Mouse (Mus musculus) neural tube, embryonic 11.5 days (tissue): ENCODE data around the gene Larp6. TPM values are rescaled to one million over a fixed set of nuclear protein-coding genes. Genes with fewer than 3 reads are reported as not detected.

ENCODE experiments used
- ATAC-seq: fragments of 200-750 bp; cut with Nextera tagmentation; 2 replicates; pipeline ENCODE4 v1.8.0; 2017; ENCODE audit warnings: moderate number of reproducible peaks, mild to moderate bottlenecking, moderate TSS enrichment, moderate library complexity; ENCODE audit not compliant: insufficient read depth, low FRiP score, low TSS enrichment
- DNase-seq: peaks from one replicate; pipeline ENCODE4 v3.0.0-alpha.2; 2015; ENCODE audit warnings: low spot score
- H3K27ac ChIP-seq: fragments of 300-500 bp; sonication (generic); 2 replicates; pipeline ENCODE4 v1.5.1; 2014; ENCODE audit warnings: low read depth, mild to moderate bottlenecking, low read length
- H3K27me3 ChIP-seq: fragments of 300-500 bp; sonication (generic); 2 replicates; pipeline ENCODE4 v1.6.1; 2014; ENCODE audit warnings: mild to moderate bottlenecking, low read length, mixed read lengths; ENCODE audit not compliant: control insufficient read depth, insufficient read depth
- H3K36me3 ChIP-seq: fragments of 300-500 bp; sonication (generic); 2 replicates; pipeline ENCODE4 v1.6.1; 2014; ENCODE audit warnings: mild to moderate bottlenecking, low read length, moderate library complexity, mixed read lengths; ENCODE audit not compliant: control insufficient read depth, insufficient read depth
- H3K4me1 ChIP-seq: fragments of 300-500 bp; sonication (generic); 2 replicates; pipeline ENCODE4 v1.6.1; 2014; ENCODE audit warnings: low read length, mixed read lengths; ENCODE audit not compliant: control insufficient read depth, insufficient read depth
- H3K4me2 ChIP-seq: fragments of 300-500 bp; sonication (generic); 2 replicates; pipeline ENCODE4 v1.6.1; 2014; ENCODE audit warnings: low read depth, mild to moderate bottlenecking, moderate library complexity
- H3K4me3 ChIP-seq: fragments of 300-500 bp; sonication (generic); 2 replicates; pipeline ENCODE4 v1.5.1; 2014; ENCODE audit warnings: low read depth, low read length
- H3K9ac ChIP-seq: fragments of 300-500 bp; sonication (generic); 2 replicates; pipeline ENCODE4 v1.6.1; 2014; ENCODE audit warnings: mild to moderate bottlenecking, low read length
- H3K9me3 ChIP-seq: fragments of 300-500 bp; sonication (generic); 2 replicates; pipeline ENCODE4 v1.6.1; 2016; ENCODE audit warnings: low read length; ENCODE audit not compliant: control insufficient read depth
- WGBS: fragments of 180-500 bp; shearing (Covaris S2); extraction: QIAGEN DNeasy Blood & Tissue Kit; methylation state at CpG from one replicate; pipeline ENCODE4 v1.1.7; 2014; 5-methylcytosine and 5-hydroxymethylcytosine counted together
- polyA plus RNA-seq: library from polyadenylated mRNA; unstranded; fragments of >200 nt; fragmentation: Nextera tagmentation; extraction: Ambion mirVana; gene quantifications from 2 replicates; pipeline ENCODE4 v1.2.1, GENCODE M21; 2014

Gene Larp6
- polyA plus RNA-seq, 1 experiment from 2014 or later: 2.4 TPM

DNA sequence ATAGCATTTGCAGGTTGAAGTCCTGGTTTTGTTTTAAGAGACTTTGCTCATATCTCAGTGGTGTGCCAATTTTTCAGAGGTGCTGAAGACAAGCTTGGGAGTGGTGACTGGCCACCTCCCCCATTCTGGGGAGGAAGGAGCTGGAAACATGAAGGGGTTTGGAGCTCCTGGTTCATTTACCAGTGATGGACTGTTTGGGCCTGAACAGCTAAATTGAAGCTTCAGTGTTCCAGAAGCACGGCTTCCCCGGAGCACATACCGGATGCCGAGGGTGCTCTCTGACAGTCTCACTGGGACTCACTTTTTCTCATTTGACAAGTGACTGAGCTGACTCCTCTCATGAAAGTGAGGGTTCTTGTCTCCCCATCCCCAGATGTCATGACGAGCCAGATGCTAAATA lies 4.2 kb upstream of the Larp6 start:
- 88% methylated on average over 5 of the region's 5 CpGs for WGBS
- Histone ChIP-seq H3K4me2 (no peak overlapping the region), H3K27ac (no peak overlapping the region), H3K27me3 (peaks cover 1% of the 10 kb centered on the region; the same call in 1 of the 2 replicates), H3K9ac (no peak overlapping the region), H3K4me1 (0 out of 2 replicates have a peak, but pooled peaks cover 3% of the 10 kb centered on the region), H3K4me3 (no peak overlapping the region), H3K9me3 (no peaks in the 10 kb centered on the region), H3K36me3 (no peaks in the 10 kb centered on the region)
- DNase-seq (no peak), ATAC-seq (no peak)

DNA sequence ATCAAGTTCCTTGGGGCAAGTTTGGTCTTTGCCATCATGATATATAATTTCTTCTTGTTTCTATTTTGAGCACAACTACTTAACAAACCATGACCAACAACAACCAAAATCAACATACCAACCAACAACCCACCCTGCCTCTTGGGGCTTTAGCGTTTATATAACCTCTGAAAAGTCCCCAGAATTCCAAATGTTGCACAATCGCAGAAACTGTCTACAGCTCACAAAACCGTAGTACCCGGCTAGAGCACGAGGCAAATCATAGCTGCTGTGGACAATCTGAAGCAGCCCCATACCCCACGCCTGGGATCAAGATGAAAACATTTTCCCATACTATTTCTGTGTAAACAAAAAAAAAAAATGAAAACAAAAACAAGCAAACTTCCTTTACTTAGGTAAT lies 3.1 kb upstream of the Larp6 start:
- H3K4me2 ChIP-seq: no peak overlapping the region
- H3K9ac ChIP-seq: no peak overlapping the region
- DNase-seq (no peak), ATAC-seq (no peak)
- no peak overlapping the region for H3K27ac ChIP-seq
- no peak overlapping the region for H3K4me3 ChIP-seq
- no peaks in the 10 kb centered on the region for H3K36me3 ChIP-seq
- H3K27me3 ChIP-seq: peaks cover 4% of the 10 kb centered on the region; the same call in 1 of the 2 replicates
- 0 out of 2 replicates have a peak, but pooled peaks cover 3% of the 10 kb centered on the region for H3K4me1 ChIP-seq
- no peaks in the 10 kb centered on the region for H3K9me3 ChIP-seq
- 88% methylated on average over 6 of the region's 6 CpGs for WGBS

DNA sequence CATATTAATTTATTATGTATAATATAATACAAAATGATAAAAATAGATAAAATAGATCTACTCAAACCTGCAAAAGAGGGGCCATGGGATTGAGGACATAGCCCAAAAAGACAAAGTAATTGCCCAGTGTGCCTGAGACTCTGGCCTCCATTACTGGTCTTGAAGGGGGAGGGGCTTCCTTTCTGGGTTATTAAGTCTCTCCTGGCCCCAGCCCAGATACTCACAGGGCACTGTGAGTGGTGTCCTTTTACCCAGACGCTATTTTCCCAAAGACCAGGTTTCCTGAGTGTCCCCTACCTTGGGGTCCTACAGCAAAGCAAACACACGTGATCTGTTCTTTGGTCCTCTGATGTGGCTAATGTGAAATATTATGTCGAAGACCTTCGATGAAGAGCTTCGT lies 778 bp upstream of the Larp6 start:
- H3K4me3 ChIP-seq: no peak overlapping the region
- WGBS: 84% methylated on average over 5 of the region's 5 CpGs
- no peaks in the 10 kb centered on the region for H3K9me3 ChIP-seq
- H3K4me1 ChIP-seq: 0 out of 2 replicates have a peak, but pooled peaks cover 3% of the 10 kb centered on the region
- no peak overlapping the region for H3K27ac ChIP-seq
- no peaks in the 10 kb centered on the region for H3K36me3 ChIP-seq
- peaks cover 4% of the 10 kb centered on the region; the same call in 1 of the 2 replicates for H3K27me3 ChIP-seq
- DNase-seq (no peak), ATAC-seq (no peak)
- no peak overlapping the region for H3K4me2 ChIP-seq
- H3K9ac ChIP-seq: no peak overlapping the region

DNA sequence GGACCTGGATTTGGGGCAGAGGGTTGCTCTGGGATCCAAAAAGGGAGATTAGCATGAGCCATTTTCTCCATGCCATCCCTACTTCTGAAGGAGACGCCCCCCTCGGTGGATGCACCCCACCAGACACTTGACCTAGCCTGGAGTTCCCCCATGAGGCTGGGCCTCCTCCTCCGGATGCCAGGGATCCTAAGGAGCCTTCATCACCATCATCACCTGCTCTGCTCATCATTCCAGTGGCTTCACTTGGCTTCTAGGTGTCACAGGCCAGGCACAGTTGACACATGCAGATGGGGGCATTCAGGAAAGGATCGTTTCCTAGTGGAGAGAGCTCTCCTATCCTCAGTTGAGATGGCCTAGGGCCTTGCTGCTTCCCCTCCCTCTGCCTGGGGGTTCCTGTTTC lies 827 bp downstream of the Larp6 start:
- Histone ChIP-seq H3K27ac (no peak overlapping the region), H3K4me2 (peak overlapping the region; percentile 100), H3K9me3 (no peaks in the 10 kb centered on the region), H3K4me3 (peak overlapping the region; percentile 63), H3K9ac (no peak overlapping the region; the same call in 1 of the 2 replicates), H3K4me1 (0 out of 2 replicates have a peak, but pooled peaks cover 3% of the 10 kb centered on the region), H3K36me3 (no peaks in the 10 kb centered on the region), H3K27me3 (peaks cover 4% of the 10 kb centered on the region; the same call in 1 of the 2 replicates)
- WGBS: 38% methylated on average over 4 of the region's 4 CpGs
- DNase-seq: no peak
- no peak for ATAC-seq

DNA sequence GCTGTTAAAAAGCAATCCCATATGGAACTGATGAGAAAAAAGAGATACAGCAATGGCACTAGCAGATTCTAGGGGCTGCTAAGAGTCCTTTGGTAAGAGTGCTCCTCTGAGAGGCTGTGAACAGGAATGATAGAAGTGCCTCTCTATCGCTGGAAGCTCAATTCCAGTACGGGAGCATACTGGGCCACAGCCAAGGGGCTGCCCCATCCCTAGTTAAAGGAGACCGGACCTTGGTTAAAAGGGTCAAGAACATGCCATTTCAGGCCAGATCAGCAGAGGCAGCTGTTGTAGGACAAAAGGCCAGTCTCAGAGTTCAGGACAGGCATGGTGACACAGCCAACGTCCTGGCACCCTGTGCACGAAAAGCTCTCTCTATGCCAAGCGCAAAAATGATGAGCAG lies 1.4 kb downstream of the Larp6 start:
- ATAC-seq: no peak
- Histone ChIP-seq H3K36me3 (no peaks in the 10 kb centered on the region), H3K9ac (no peak overlapping the region), H3K27me3 (peaks cover 4% of the 10 kb centered on the region; the same call in 1 of the 2 replicates), H3K4me1 (0 out of 2 replicates have a peak, but pooled peaks cover 3% of the 10 kb centered on the region), H3K4me2 (no peak overlapping the region), H3K9me3 (no peaks in the 10 kb centered on the region), H3K27ac (no peak overlapping the region), H3K4me3 (no peak overlapping the region)
- WGBS: 89% methylated on average over 6 of the region's 6 CpGs
- DNase-seq: no peak

DNA sequence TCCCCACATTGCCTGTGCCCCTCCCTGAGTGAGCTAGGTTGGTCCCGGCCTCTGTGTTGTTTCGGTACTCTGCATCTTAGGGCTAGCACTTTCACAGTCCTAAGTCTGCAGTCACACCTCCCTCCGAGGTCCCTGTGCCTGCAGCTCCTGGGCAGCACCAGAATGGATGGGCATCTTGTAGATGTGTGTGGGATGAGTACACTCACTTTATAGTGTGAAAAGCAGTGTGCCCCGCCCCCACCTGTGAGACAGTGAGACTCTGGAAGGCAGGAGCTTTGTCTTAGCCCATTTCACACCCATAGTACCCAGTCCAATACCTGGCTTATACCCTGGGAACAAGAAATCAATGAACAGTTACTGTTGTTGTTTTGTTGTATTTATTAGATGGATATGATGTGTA lies 2.5 kb downstream of the Larp6 start:
- Histone ChIP-seq H3K4me3 (no peak overlapping the region), H3K9ac (no peak overlapping the region), H3K4me1 (0 out of 2 replicates have a peak, but pooled peaks cover 3% of the 10 kb centered on the region), H3K27me3 (peaks cover 4% of the 10 kb centered on the region; the same call in 1 of the 2 replicates), H3K36me3 (no peaks in the 10 kb centered on the region), H3K27ac (no peak overlapping the region), H3K9me3 (no peaks in the 10 kb centered on the region), H3K4me2 (no peak overlapping the region)
- 91% methylated on average over 4 of the region's 4 CpGs for WGBS
- DNase-seq: no peak
- no peak for ATAC-seq

DNA sequence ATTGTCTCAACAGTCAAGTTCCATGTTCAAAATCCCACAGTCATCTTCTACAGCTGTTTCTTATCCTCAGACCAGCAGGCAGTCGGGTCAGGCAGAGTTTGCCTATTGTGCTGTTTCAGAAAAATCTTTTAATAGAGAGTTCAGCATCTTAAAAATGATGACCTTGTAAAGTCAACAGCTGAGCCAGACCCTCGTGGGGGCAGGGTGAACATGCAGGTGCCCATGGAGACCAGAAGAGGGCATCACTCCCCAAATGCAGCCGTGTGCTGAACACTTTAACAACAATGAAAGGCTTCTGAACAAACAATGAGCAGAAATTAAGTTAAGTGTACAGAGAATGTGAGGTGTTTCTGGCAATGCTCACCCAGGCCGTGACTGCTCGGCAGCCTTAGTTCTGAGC lies 3.0 kb downstream of the Larp6 start:
- no peak overlapping the region for H3K9ac ChIP-seq
- ATAC-seq: no peak
- H3K4me1 ChIP-seq: 0 out of 2 replicates have a peak, but pooled peaks cover 3% of the 10 kb centered on the region
- peaks cover 4% of the 10 kb centered on the region; the same call in 1 of the 2 replicates for H3K27me3 ChIP-seq
- peak; percentile 28 for DNase-seq
- H3K36me3 ChIP-seq: no peaks in the 10 kb centered on the region
- H3K9me3 ChIP-seq: no peaks in the 10 kb centered on the region
- H3K27ac ChIP-seq: no peak overlapping the region
- H3K4me2 ChIP-seq: no peak overlapping the region
- no peak overlapping the region for H3K4me3 ChIP-seq
- 64% methylated on average over 5 of the region's 5 CpGs for WGBS

DNA sequence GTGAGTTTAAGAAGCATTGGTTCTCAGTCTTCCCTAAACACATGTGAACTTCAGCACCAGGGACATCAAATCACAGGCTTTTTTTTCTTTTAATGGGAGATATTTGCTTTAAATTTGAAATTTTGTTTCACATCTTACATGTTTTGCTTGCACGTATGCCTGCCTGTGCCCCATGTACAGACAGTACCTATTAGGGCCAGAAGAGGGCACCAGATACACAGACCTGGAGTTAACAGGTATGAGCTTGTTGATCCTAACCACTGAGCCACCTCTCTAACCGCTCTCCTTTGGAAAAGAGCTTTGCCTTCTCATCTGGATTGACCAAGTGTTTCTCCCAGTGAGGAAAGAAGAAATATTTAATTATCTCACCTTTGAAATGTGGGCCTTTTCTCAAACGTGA lies 5.5 kb downstream of the Larp6 start:
- Histone ChIP-seq H3K9ac (no peak overlapping the region), H3K4me1 (0 out of 2 replicates have a peak, but pooled peaks cover 2% of the 10 kb centered on the region), H3K36me3 (no peaks in the 10 kb centered on the region), H3K4me3 (no peak overlapping the region), H3K27me3 (peaks cover 4% of the 10 kb centered on the region; the same call in 1 of the 2 replicates), H3K4me2 (no peak overlapping the region), H3K9me3 (no peaks in the 10 kb centered on the region), H3K27ac (no peak overlapping the region)
- DNase-seq: peak; percentile 24
- ATAC-seq: no peak
- 64% methylated on average over 3 of the region's 3 CpGs for WGBS

DNA sequence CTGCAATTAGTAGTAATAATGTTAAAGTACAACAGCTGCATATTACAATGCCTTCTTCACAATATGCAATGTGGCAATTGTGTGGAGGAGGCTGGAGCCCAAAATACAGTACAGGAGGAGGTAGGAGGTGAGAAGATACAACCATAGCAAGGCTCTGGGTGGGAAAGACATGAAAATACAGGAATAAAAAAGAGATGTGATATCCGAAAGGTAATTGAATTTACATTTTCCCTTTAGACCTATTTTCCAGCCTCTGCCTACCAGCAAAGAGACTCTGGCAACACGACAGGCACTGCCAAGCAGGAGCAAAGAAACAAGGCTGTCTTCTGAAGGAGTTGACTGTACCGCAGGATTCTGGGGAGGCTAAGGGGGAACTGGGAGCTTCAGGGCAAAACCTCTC lies 6.9 kb downstream of the Larp6 start:
- Histone ChIP-seq H3K4me3 (no peak overlapping the region), H3K36me3 (no peaks in the 10 kb centered on the region), H3K9ac (no peak overlapping the region), H3K4me1 (no peaks in the 10 kb centered on the region), H3K9me3 (no peaks in the 10 kb centered on the region), H3K27me3 (no peaks in the 10 kb centered on the region), H3K4me2 (no peak overlapping the region), H3K27ac (no peak overlapping the region)
- DNase-seq: no peak
- no peak for ATAC-seq
- 86% methylated on average over 3 of the region's 3 CpGs for WGBS
